Mouse (Mus musculus) heart, adult 2 months (tissue): ENCODE data around the gene Mrpl12. TPM values are rescaled to one million over a fixed set of nuclear protein-coding genes. Genes with fewer than 3 reads are reported as not detected.
"Not testable (repeated sequence)": the region's sequence is repeated elsewhere in the genome, so short reads cannot be mapped to it uniquely, and the experiment has no call there.

ENCODE experiments used
- DNase-seq, 2 experiments: peaks; one replicate each; pipeline ENCODE4 v3.0.0; 2021
- H3K27ac ChIP-seq: fragments of 200-600 bp; 2 replicates; pipeline ENCODE4 v1.8.1; 2022
- H3K27me3 ChIP-seq: fragments of 200-500 bp; 2 replicates; pipeline ENCODE4 v1.6.1; 2012; ENCODE audit warnings: mild to moderate bottlenecking, low read length, inconsistent platforms, mixed read lengths; ENCODE audit not compliant: control insufficient read depth, insufficient read depth
- H3K36me3 ChIP-seq: fragments of 200-500 bp; 2 replicates; pipeline ENCODE4 v1.6.1; 2012; ENCODE audit warnings: low read length, inconsistent platforms; ENCODE audit not compliant: control insufficient read depth, insufficient read depth
- H3K4me1 ChIP-seq: fragments of 200-500 bp; 2 replicates; pipeline ENCODE4 v1.6.1; 2011; ENCODE audit warnings: low read length; ENCODE audit not compliant: control insufficient read depth, insufficient read depth
- H3K4me3 ChIP-seq: fragments of 200-600 bp; 2 replicates; pipeline ENCODE4 v1.8.1; 2022
- H3K79me2 ChIP-seq: fragments of 200-500 bp; replicated peaks from 2 replicates; pipeline ENCODE4 v1.6.1; 2012; ENCODE audit warnings: mild to moderate bottlenecking, inconsistent platforms, low read length, moderate library complexity, mixed read lengths; ENCODE audit not compliant: control insufficient read depth, insufficient read depth
- H3K9ac ChIP-seq: fragments of 200-500 bp; 2 replicates; pipeline ENCODE4 v1.6.1; 2012; ENCODE audit warnings: low read depth, mild to moderate bottlenecking, control low read depth, inconsistent platforms, low read length, mixed read lengths
- CTCF ChIP-seq: fragments of 200-600 bp; IDR thresholded peaks from 2 replicates; pipeline ENCODE4 v1.8.1; 2022; ENCODE audit warnings: antibody characterized with exemption, mild to moderate bottlenecking, moderate library complexity
- EP300 ChIP-seq: fragments of 200-500 bp; IDR thresholded peaks from 2 replicates; pipeline ENCODE4 v1.6.1; 2011; ENCODE audit warnings: low read depth, low read length, control low read depth; ENCODE audit not compliant: insufficient read depth
- POLR2A ChIP-seq: fragments of 200-500 bp; IDR thresholded peaks from 2 replicates; pipeline ENCODE4 v1.6.1; 2011; ENCODE audit warnings: mild to moderate bottlenecking, low read depth, low read length, control low read depth; ENCODE audit not compliant: insufficient read depth
- WGBS: fragments of 180-500 bp; shearing (Covaris S2); methylation state at CpG from one replicate; pipeline ENCODE4 v1.1.7; 2018; 5-methylcytosine and 5-hydroxymethylcytosine counted together
- intact Hi-C: fragments of 180-260 bp; cut with DNase I; formaldehyde crosslinking; loops from one replicate; pipeline ENCODE4 v1.15.1; 2025
- polyA plus RNA-seq: library from polyadenylated mRNA; depleted of rRNA; stranded (reverse); fragments of >200 nt; gene quantifications from 2 replicates; pipeline ENCODE4 v1.2.3, GENCODE M21; 2012
- total RNA-seq, 2 experiments: library from RNA; stranded (reverse); gene quantifications; 2 replicates each; pipeline ENCODE4 v1.2.3; 2021

The Mrpl12 gene
- total and polyA plus RNA-seq, 3 experiments: 200 to 232 (median 207) TPM

DNA sequence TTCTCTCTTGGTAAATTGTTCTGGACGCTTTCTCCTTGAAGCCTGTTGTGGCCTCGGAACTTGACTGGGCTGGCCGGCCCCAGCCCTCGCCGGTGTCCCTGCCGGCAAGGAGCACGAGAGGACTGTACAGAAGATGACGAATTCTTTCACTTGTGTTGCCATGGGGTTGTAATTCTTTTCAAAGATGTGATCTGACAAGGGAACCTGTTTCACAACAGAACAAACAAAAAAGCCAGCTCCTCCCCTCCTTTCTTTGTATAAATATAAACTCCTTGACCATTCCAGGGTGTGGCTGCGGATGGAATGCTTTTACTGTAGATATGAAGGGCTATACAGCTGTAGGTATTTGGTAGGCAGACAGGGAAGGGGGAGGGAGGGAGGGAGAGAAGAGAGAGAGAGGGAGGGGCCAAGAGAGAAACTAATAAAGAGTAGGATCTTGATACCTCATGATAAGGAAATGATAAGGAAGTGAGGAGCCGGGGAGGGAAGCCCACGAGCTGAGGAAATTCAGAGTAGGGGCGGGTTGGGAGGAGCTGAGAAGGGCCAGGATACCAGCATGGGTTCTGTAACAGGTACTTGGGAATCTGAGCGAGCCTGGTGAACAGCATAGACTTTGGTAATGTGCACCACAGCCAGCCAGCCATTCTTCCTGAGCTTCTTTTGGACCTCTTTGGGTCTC, 23.3 kb downstream of the Mrpl12 start:
- H3K27ac ChIP-seq: no peak overlapping the region

DNA sequence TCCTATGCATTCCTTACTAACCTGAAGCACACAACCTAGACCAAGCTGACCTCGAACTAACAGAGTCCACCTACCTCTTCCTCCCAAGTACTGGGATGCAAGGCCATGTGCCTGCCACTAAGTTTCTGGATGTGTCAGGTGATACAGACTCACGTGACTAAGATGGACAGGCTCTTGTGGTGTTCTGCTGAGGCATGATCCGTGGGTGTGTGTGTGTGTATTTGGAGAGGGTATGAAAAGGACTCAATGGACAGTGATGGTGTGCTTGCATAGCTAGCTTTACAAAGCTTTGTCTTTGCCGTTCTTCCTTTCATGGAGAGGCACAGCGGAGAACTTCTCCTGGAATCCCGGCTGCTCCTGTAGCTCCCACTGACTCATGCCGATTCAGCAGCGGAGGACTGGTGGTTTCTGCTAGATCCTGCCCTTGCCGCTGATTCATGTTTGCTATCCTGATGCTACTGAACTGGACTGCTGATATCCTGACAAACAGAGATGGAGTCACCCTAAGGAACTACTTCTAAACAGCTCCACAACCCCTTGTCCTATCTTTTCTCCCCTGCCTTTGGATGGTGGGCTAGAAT, 24.0 kb downstream of the Mrpl12 start:
- H3K79me2 ChIP-seq: no peaks in the 10 kb centered on the region
- WGBS: 79% methylated on average over 9 of the region's 9 CpGs
- no peak overlapping the region for H3K4me3 ChIP-seq
- H3K4me1 ChIP-seq: peaks cover 2% of the 10 kb centered on the region; the same call in 1 of the 2 replicates
- no peaks in the 10 kb centered on the region for H3K27me3 ChIP-seq
- no peaks in the 10 kb centered on the region for H3K36me3 ChIP-seq
- intact Hi-C loops: no loop called here
- H3K9ac ChIP-seq: no peak overlapping the region
- no peak for DNase-seq
- TF ChIP-seq EP300 (no peak), POLR2A (no peak), CTCF (no peak)
- no peak overlapping the region for H3K27ac ChIP-seq

More for the DNA sequence above, 23.3 kb downstream of the Mrpl12 start:
- Histone ChIP-seq H3K9ac (no peak overlapping the region), H3K4me1 (peaks cover 2% of the 10 kb centered on the region; the same call in 1 of the 2 replicates), H3K79me2 (no peaks in the 10 kb centered on the region), H3K27me3 (no peaks in the 10 kb centered on the region), H3K4me3 (no peak overlapping the region), H3K36me3 (no peaks in the 10 kb centered on the region)
- no peak for TF ChIP-seq CTCF
- no peak for TF ChIP-seq EP300
- TF ChIP-seq POLR2A: no peak
- DNase-seq: no peak
- intact Hi-C loops: no loop called here
- WGBS: 72% methylated on average over 13 of the region's 13 CpGs

DNA sequence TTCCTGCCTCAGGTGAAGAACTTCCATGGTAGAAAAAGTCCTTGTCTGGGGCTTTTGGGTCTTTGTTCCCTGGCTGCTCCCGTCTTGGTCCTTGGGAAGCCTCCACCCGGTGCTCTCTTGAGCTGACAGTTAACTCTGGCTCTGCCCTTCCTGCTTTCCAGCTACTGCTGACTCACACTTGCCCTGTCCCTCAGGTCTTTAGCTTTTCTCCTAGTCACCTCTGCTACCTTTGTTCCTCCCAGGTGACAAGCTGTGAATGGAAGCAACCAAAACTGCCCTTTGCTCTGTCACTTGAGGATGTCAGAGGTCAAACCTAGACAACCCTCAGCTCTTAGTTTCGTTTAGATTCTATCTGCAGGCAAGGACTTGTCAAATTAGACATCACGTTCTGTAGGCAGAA, 25.5 kb downstream of the Mrpl12 start:
- no peak for DNase-seq
- TF ChIP-seq POLR2A (no peak), EP300 (no peak), CTCF (no peak)
- Histone ChIP-seq H3K27me3 (no peaks in the 10 kb centered on the region), H3K4me3 (no peak overlapping the region), H3K4me1 (peaks cover 2% of the 10 kb centered on the region; the same call in 1 of the 2 replicates), H3K9ac (no peak overlapping the region), H3K79me2 (no peaks in the 10 kb centered on the region), H3K36me3 (no peaks in the 10 kb centered on the region), H3K27ac (no peak overlapping the region)
- intact Hi-C loops: loop anchor here (10.0 kb wide), 1 partner anchor 265 kb away; no protein-coding TSS in a partner anchor
- WGBS: 41% methylated on average over 4 of the region's 4 CpGs

DNA sequence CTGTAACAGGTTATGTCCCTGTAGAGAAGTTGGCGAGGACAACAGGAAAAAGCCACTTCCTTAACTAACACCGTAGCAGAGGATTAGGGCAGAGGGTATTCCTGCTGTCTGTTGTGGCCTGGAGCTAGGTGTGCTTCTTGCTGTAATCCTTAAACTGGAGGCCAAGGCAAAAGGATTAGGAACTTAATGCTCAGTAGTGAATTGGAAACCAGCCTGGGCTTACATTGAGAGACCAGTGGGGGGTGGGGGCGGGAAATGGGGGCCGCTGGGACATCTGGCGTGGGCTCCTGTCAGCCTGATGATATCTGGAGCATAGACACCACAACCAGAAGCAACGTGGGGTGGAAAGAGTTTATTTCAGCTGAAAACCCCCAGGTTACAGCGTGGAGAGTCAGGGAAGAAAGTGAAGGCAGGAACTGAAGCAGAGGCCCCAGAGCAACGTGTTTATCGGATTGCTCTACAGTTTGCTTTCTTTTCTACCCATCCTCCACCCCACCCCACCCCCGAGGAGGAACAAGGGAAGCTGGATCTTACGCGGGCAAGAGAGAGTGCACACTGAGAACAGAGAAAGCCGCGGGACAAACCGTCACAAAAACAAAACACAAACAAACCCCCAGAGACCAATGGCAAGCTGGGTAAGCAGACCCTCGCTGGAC, 26.1 kb downstream of the Mrpl12 start:
- TF ChIP-seq EP300: no peak
- TF ChIP-seq CTCF: no peak
- no peak for TF ChIP-seq POLR2A
- H3K27ac ChIP-seq: no peak overlapping the region
- H3K36me3 ChIP-seq: no peaks in the 10 kb centered on the region
- no peaks in the 10 kb centered on the region for H3K79me2 ChIP-seq
- H3K4me1 ChIP-seq: peaks cover 2% of the 10 kb centered on the region; the same call in 1 of the 2 replicates
- WGBS: 15% methylated on average over 16 of the region's 16 CpGs
- H3K9ac ChIP-seq: peak overlapping the region; percentile 54
- H3K27me3 ChIP-seq: no peaks in the 10 kb centered on the region
- no peak for DNase-seq
- H3K4me3 ChIP-seq: peak overlapping the region; percentile 22
- intact Hi-C loops: loop anchor here (10.0 kb wide), 1 partner anchor 264 kb away; no protein-coding TSS in a partner anchor

DNA sequence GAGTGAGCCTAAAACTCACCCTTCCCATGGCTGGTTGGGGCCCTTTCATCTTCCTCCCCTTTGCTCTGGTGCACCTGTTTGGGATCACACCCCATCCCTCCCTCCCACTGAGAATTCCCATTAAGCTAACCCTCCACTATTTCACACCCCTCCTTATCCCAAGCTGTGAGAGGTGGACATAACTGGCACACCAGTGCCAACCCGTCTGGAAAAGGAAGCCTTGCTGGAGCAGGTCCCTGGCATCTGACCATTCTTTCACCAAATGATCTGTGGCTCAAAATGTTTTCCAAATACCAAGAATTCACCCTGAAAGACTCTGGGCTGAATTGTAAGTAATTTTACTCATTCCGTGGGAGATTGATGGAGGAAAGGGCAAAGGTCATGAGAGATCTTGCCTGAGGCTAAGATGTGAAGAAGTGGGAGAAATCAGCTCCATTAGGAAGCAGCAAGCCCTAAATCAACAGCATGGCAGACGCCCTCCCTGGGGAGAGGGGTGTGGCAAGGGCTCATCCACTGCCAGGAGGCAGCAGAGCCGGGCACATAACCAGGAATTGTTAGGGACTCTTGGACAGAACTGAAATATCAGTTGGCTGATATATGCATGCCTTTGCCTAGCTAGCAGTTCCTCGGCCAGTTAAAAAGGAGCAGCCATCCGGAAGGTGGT, 28.5 kb downstream of the Mrpl12 start:
- no peak for DNase-seq
- WGBS: 45% methylated on average over 6 of the region's 6 CpGs
- TF ChIP-seq CTCF (no peak), POLR2A (no peak), EP300 (no peak)
- Histone ChIP-seq H3K4me3 (no peak overlapping the region), H3K27ac (no peak overlapping the region), H3K79me2 (no peaks in the 10 kb centered on the region), H3K27me3 (no peaks in the 10 kb centered on the region), H3K36me3 (no peaks in the 10 kb centered on the region), H3K9ac (no peak overlapping the region), H3K4me1 (peaks cover 2% of the 10 kb centered on the region; the same call in 1 of the 2 replicates)
- intact Hi-C loops: loop anchor here (10.0 kb wide), 1 partner anchor 262 kb away; no protein-coding TSS in a partner anchor

DNA sequence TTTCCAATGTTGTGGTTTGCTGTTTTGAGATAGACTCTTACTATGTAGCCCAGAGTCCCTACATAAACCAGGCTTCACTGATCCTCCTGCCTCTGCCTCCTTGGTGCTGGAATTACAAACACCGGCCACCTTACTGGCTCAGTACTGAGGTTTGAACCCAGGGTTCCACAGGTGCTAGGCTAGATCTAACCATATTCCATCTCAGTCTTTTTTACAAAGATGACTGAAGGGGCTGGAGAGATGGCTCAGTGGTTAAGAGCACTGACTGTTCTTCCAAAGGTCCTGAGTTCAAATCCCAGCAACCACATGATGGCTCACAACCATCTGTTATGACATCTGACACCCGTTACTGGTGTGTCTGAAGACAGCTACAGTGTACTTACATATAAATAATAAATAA, 29.8 kb downstream of the Mrpl12 start:
- WGBS: 88% methylated on average over 2 of the region's 2 CpGs
- H3K9ac ChIP-seq, H3K36me3 ChIP-seq, H3K4me1 ChIP-seq, H3K79me2 ChIP-seq, H3K27ac ChIP-seq, DNase-seq, H3K4me3 ChIP-seq, H3K27me3 ChIP-seq: not testable (repeated sequence)
- intact Hi-C loops: loop anchor here (2.0 to 10.0 kb wide), 4 partner anchors 25 to 261 kb away; partner anchors contain the start of genes Cenpx and Lrrc45
